Mouse (Mus musculus) MEL (cell line): ENCODE measurements around the gene B230104I21Rik. TPM values are rescaled to one million over a fixed set of nuclear protein-coding genes. Genes with fewer than 3 reads are reported as not detected.

ENCODE experiments used
- DNase-seq: peaks from one replicate; pipeline ENCODE4 v3.0.0; 2011; ENCODE audit warnings: low read depth, low spot score
- H3K27ac ChIP-seq: 2 replicates; pipeline ENCODE4 v1.5.1; 2012; ENCODE audit warnings: low read depth, mild to moderate bottlenecking, control low read depth, low read length, moderate library complexity; ENCODE audit not compliant: control insufficient read depth
- H3K27me3 ChIP-seq, 2 experiments: fragments of 150-350 bp in 1 of 2; sonication (generic) in 1 of 2; 2 replicates each; pipeline ENCODE4 v1.6.1; 2012; ENCODE audit warnings: low read length in 2 of 2, mild to moderate bottlenecking in 2 of 2, improper control_type of control experiment in 1 of 2, moderate library complexity in 1 of 2; ENCODE audit not compliant: insufficient read depth in 2 of 2, control insufficient read depth in 1 of 2
- H3K36me3 ChIP-seq, 2 experiments: 2 replicates each; pipeline ENCODE4 v1.6.1; 2012 to 2014; ENCODE audit warnings: low read length in 2 of 2, improper control_type of control experiment in 1 of 2, inconsistent platforms in 1 of 2, mild to moderate bottlenecking in 1 of 2; ENCODE audit not compliant: insufficient read depth in 2 of 2, control insufficient read depth in 1 of 2
- H3K4me1 ChIP-seq, 2 experiments: fragments of 150-350 bp in 1 of 2; sonication (generic) in 1 of 2; 2 replicates each; pipeline ENCODE4 v1.6.1; 2012; ENCODE audit warnings: low read length in 2 of 2, improper control_type of control experiment in 1 of 2, mild to moderate bottlenecking in 1 of 2; ENCODE audit not compliant: insufficient read depth in 2 of 2, control insufficient read depth in 1 of 2
- H3K4me3 ChIP-seq, 2 experiments: fragments of 150-350 bp in 1 of 2; sonication (generic) in 1 of 2; 2 replicates each; pipeline ENCODE4 v1.5.1; 2012; ENCODE audit warnings: low read depth in 2 of 2, low read length in 2 of 2, mild to moderate bottlenecking in 2 of 2, moderate library complexity in 2 of 2, control low read depth in 1 of 2, improper control_type of control experiment in 1 of 2; ENCODE audit not compliant: control insufficient read depth in 1 of 2, insufficient read depth in 1 of 2
- H3K79me2 ChIP-seq: 2 replicates; pipeline ENCODE4 v1.6.1; 2012; ENCODE audit warnings: mild to moderate bottlenecking, low read length, moderate library complexity; ENCODE audit not compliant: control insufficient read depth, poor library complexity, insufficient read depth
- H3K9ac ChIP-seq: 2 replicates; pipeline ENCODE4 v1.6.1; 2012; ENCODE audit warnings: low read depth, mild to moderate bottlenecking, control low read depth, low read length, moderate library complexity; ENCODE audit not compliant: control insufficient read depth, poor library complexity, severe bottlenecking
- H3K9me3 ChIP-seq: fragments of 150-350 bp; sonication (generic); replicated peaks from 2 replicates; pipeline ENCODE4 v1.6.1; 2012; ENCODE audit warnings: mild to moderate bottlenecking, low read length, improper control_type of control experiment, moderate library complexity; ENCODE audit not compliant: insufficient read depth
- CHD1 ChIP-seq: IDR thresholded peaks from 2 replicates; pipeline ENCODE4 v1.6.1; 2012; ENCODE audit warnings: low read depth, mild to moderate bottlenecking, inconsistent platforms, low read length, improper control_type of control experiment
- CTCF ChIP-seq, 3 experiments: IDR thresholded peaks in 2 of 3; conservative IDR thresholded peaks in 1 of 3; 2 replicates each; pipeline ENCODE4 v1.5.1; 2011 to 2012; ENCODE audit warnings: low read length in 3 of 3, low read depth in 2 of 3, mild to moderate bottlenecking in 2 of 3, improper control_type of control experiment in 1 of 3, inconsistent platforms in 1 of 3, mixed read lengths in 1 of 3, moderate library complexity in 1 of 3; ENCODE audit not compliant: control insufficient read depth in 1 of 3, insufficient read depth in 1 of 3, poor library complexity in 1 of 3, severe bottlenecking in 1 of 3
- E2F4 ChIP-seq: IDR thresholded peaks from 2 replicates; pipeline ENCODE4 v1.6.1; 2011; ENCODE audit warnings: low read depth, low read length, improper control_type of control experiment, borderline replicate concordance
- ETS1 ChIP-seq: IDR thresholded peaks from 2 replicates; pipeline ENCODE4 v1.6.1; 2012; ENCODE audit warnings: low read depth, mild to moderate bottlenecking, inconsistent platforms, low read length, improper control_type of control experiment, moderate library complexity
- JUND ChIP-seq: IDR thresholded peaks from 2 replicates; pipeline ENCODE4 v1.6.1; 2011; ENCODE audit warnings: low read depth, mild to moderate bottlenecking, improper control_type of control experiment, low read length
- MAFK ChIP-seq: IDR thresholded peaks from 2 replicates; pipeline ENCODE4 v1.6.1; 2011; ENCODE audit warnings: low read depth, mild to moderate bottlenecking, low read length, improper control_type of control experiment, borderline replicate concordance
- MAX ChIP-seq: IDR thresholded peaks from 2 replicates; pipeline ENCODE4 v1.6.1; 2011; ENCODE audit warnings: low read length, improper control_type of control experiment
- MAZ ChIP-seq: IDR thresholded peaks from 2 replicates; pipeline ENCODE4 v1.6.1; 2012; ENCODE audit warnings: low read depth, mild to moderate bottlenecking, inconsistent platforms, low read length, improper control_type of control experiment
- MXI1 ChIP-seq: IDR thresholded peaks from 2 replicates; pipeline ENCODE4 v1.6.1; 2011; ENCODE audit warnings: mild to moderate bottlenecking, low read depth, low read length, improper control_type of control experiment
- MYB ChIP-seq: IDR thresholded peaks from 2 replicates; pipeline ENCODE4 v1.6.1; 2011; ENCODE audit warnings: mild to moderate bottlenecking, low read depth, low read length, improper control_type of control experiment
- POLR2AphosphoS2 ChIP-seq: IDR thresholded peaks from 2 replicates; pipeline ENCODE4 v1.6.1; 2011; ENCODE audit warnings: low read length, improper control_type of control experiment
- RCOR1 ChIP-seq: IDR thresholded peaks from 2 replicates; pipeline ENCODE4 v1.6.1; 2012; ENCODE audit warnings: low read depth, mild to moderate bottlenecking, inconsistent platforms, low read length, improper control_type of control experiment
- SIN3A ChIP-seq: IDR thresholded peaks from 2 replicates; pipeline ENCODE4 v1.6.1; 2012; ENCODE audit warnings: low read length, improper control_type of control experiment, inconsistent platforms
- TAL1 ChIP-seq: IDR thresholded peaks from 2 replicates; pipeline ENCODE4 v1.6.1; 2012; ENCODE audit warnings: mild to moderate bottlenecking, inconsistent platforms, low read length, moderate library complexity, mixed read lengths
- TBP ChIP-seq: IDR thresholded peaks from 2 replicates; pipeline ENCODE4 v1.8.0; 2011; ENCODE audit warnings: low read depth, low read length, improper control_type of control experiment
- USF2 ChIP-seq, 2 experiments: IDR thresholded peaks; 2 replicates each; pipeline ENCODE4 v1.6.1; 2011 to 2012; ENCODE audit warnings: improper control_type of control experiment in 2 of 2, low read length in 2 of 2, borderline replicate concordance in 1 of 2, inconsistent platforms in 1 of 2, low read depth in 1 of 2, mild to moderate bottlenecking in 1 of 2; ENCODE audit not compliant: insufficient read depth in 1 of 2
- ZC3H11A ChIP-seq: IDR thresholded peaks from 2 replicates; pipeline ENCODE4 v1.6.1; 2012; ENCODE audit warnings: low read depth, mild to moderate bottlenecking, inconsistent platforms, low read length, improper control_type of control experiment
- ZKSCAN1 ChIP-seq: IDR thresholded peaks from 2 replicates; pipeline ENCODE4 v1.6.1; 2012; ENCODE audit warnings: low read depth, mild to moderate bottlenecking, inconsistent platforms, low read length, improper control_type of control experiment, moderate library complexity
- ZNF384 ChIP-seq: IDR thresholded peaks from 2 replicates; pipeline ENCODE4 v1.6.1; 2012; ENCODE audit warnings: low read depth, mild to moderate bottlenecking, inconsistent platforms, low read length, improper control_type of control experiment
- polyA plus RNA-seq, 2 experiments: library from polyadenylated mRNA; stranded (reverse) in 1 of 2; unstranded in 1 of 2; fragments of >175 nt in 1 of 2; fragments of >200 nt in 1 of 2; gene quantifications; 2 replicates each; pipeline versions ENCODE4 v1.2.1 to v1.2.4; 2012; ENCODE audit warnings: low replicate concordance in 2 of 2, low read depth in 1 of 2; ENCODE audit not compliant: insufficient read length in 2 of 2, insufficient read depth in 1 of 2, missing spikeins in 1 of 2
- total RNA-seq: library from RNA; depleted of rRNA; stranded (reverse); fragments of 300-350 nt; gene quantifications from 2 replicates; pipeline ENCODE4 v1.2.3, GENCODE M21; 2012

The B230104I21Rik gene
- total and polyA plus RNA-seq, 3 experiments: not detected

DNA sequence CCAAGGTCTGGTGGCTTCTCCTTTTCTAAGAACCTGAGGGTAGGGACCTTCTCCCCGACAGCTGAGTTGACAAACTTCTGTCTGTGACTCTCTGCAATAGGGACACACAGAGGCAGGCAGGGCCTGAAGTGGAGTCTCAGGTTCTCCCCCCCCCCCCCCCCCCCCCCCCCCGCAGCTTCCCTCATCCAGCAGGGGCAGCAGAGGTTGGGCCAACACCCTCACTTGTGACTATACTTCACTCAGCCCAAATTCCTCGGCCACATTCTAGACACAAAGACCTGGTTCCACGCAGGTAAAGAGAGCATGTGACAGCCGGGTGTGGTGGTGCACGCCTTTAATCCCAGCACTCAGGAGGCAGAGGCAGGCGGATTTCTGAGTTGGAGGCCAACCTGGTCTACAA is 24.5 kb downstream of the B230104I21Rik start:
- TF ChIP-seq MXI1 (no peak), ETS1 (no peak), TAL1 (no peak), ZNF384 (no peak), JUND (no peak), CTCF (IDR thresholded peaks at IDR 0.05 in 2 of 3, conservative IDR thresholded peaks at IDR 0.05 in 1 of 3; ENCODE audit: control insufficient read depth in 1 of 3, insufficient read depth in 1 of 3, low read depth in 2 of 3, low read length in 3 of 3, poor library complexity in 1 of 3, severe bottlenecking in 1 of 3) (no peak), E2F4 (no peak), MAX (no peak), SIN3A (no peak), RCOR1 (no peak)
- TF ChIP-seq, all 39 proteins: peak for 0
- no peaks in the 10 kb centered on the region for H3K36me3 ChIP-seq
- no peak overlapping the region for H3K4me3 ChIP-seq
- H3K9ac ChIP-seq: no peak overlapping the region
- no peaks in the 10 kb centered on the region for H3K4me1 ChIP-seq
- no peaks in the 10 kb centered on the region for H3K9me3 ChIP-seq
- H3K27ac ChIP-seq: no peak overlapping the region
- no peak for DNase-seq
- no peaks in the 10 kb centered on the region for H3K27me3 ChIP-seq
- H3K79me2 ChIP-seq: no peaks in the 10 kb centered on the region

DNA sequence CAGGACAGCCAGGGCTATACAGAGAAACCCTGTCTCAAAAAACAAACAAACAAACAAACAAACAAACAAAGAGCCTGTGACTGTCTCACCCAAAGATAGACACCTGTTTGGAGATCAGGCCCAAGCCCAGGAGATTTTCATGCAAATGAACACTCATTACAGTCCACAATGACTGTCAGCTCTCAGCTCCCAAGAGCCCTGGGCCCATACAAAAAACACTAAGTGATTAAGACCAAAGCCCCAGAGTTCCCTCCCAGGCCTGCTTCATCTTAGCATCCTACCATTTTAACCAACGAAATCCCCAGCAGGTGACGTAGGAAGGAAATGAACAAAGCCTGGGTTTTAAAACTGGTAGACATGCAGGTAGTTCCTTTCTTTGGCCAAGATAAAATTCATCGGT is 24.9 kb downstream of the B230104I21Rik start:
- no peak for TF ChIP-seq MXI1
- no peak for TF ChIP-seq SIN3A
- no peak for TF ChIP-seq ZC3H11A
- no peak for TF ChIP-seq ZKSCAN1
- TF ChIP-seq MAZ: no peak
- no peak for TF ChIP-seq MYB
- TF ChIP-seq POLR2AphosphoS2: no peak
- TF ChIP-seq TBP: no peak
- TF ChIP-seq ZNF384: no peak
- no peak for TF ChIP-seq CHD1
- TF ChIP-seq MAFK: no peak
- TF ChIP-seq TAL1: no peak
- TF ChIP-seq E2F4: no peak
- no peak for TF ChIP-seq ETS1
- TF ChIP-seq USF2 (IDR thresholded peaks at IDR 0.05; ENCODE audit: borderline replicate concordance in 1 of 2, insufficient read depth in 1 of 2, low read depth in 1 of 2, low read length in 2 of 2): no peak
- TF ChIP-seq, all 39 proteins: peak for 0
- no peaks in the 10 kb centered on the region for H3K27me3 ChIP-seq

More for the DNA sequence above, 24.9 kb downstream of the B230104I21Rik start:
- H3K4me1 ChIP-seq: no peaks in the 10 kb centered on the region
- no peak overlapping the region for H3K4me3 ChIP-seq
- no peak for DNase-seq
- no peaks in the 10 kb centered on the region for H3K36me3 ChIP-seq
- H3K9ac ChIP-seq: no peak overlapping the region
- H3K27ac ChIP-seq: no peak overlapping the region
- no peaks in the 10 kb centered on the region for H3K79me2 ChIP-seq
- no peaks in the 10 kb centered on the region for H3K9me3 ChIP-seq
